13 mouse cellular contexts compared by ENCODE assay signal in genomic region chr17:6748779-6749464, GRCm38 (mm10). TPM values are rescaled to one million over a fixed set of nuclear protein-coding genes. Genes with fewer than 3 reads are reported as not detected.
DNase-seq lines count a peak whose midpoint lies in the region; ATAC-seq lines count a peak whose summit lies in the region.
"Had no signal": no experiment of that assay in that cellular context is flagged by ENCODE, and none has a peak within 500 bp of the region (broad histone marks: within the 10 kb centered on the region; RNA-seq: fewer than 3 reads in every experiment).

No protein-coding gene starts in this region.

- no peaks in the 10 kb centered on the region for H3K27me3 ChIP-seq in forebrain, embryonic 14.5 days (replicated peaks; ENCODE audit: control insufficient read depth, insufficient read depth, low read length)

- H3K27ac ChIP-seq in forebrain, embryonic 14.5 days (ENCODE audit: low read depth, low read length) = no peak overlapping the region

- WGBS in forebrain, embryonic 14.5 days = 90% methylated on average over 17 of the region's 17 CpGs

- peak; percentile 24 for ATAC-seq in common myeloid progenitor, adult 5-6 weeks (replicated peaks; ENCODE audit: low read depth, poor library complexity, severe bottlenecking)
- no peak for ATAC-seq in forebrain, embryonic 14.5 days
- ATAC-seq in megakaryocyte-erythroid progenitor cell, adult 5-6 weeks (replicated peaks; ENCODE audit: low FRiP score, low TSS enrichment, poor library complexity, severe bottlenecking) = no peak
- ATAC-seq: intestine, embryonic 16.5 days; liver, postnatal 0 days had no signal

- H3K4me3 ChIP-seq in forebrain, embryonic 14.5 days (ENCODE audit: low read depth, low read length) = no peak overlapping the region

- H3K9me3 ChIP-seq in forebrain, embryonic 14.5 days (replicated peaks; ENCODE audit: control insufficient read depth, low read length) = no peaks in the 10 kb centered on the region

- H3K4me1 ChIP-seq in forebrain, embryonic 14.5 days (ENCODE audit: control insufficient read depth, insufficient read depth, low read length) = peaks cover 18% of the 10 kb centered on the region

- DNase-seq in adrenal gland, adult (ENCODE audit: inconsistent age in 2 of 2, low spot score in 1 of 2) = peak; percentile 79 to 89
- no peak for DNase-seq in adrenal gland, postnatal 4 days (ENCODE audit: low spot score in 2 of 2)
- peak; percentile 62 for DNase-seq in 416B (ENCODE audit: low read depth)
- peak; percentile 59 for DNase-seq in heart, postnatal 4 days
- DNase-seq in forebrain, embryonic 14.5 days (ENCODE audit: low spot score) = no peak
- no peak for DNase-seq in cerebellum, postnatal 25 days
- DNase-seq: cerebellum, adult 11-12 months; gastrocnemius, postnatal 36 days; liver, postnatal 0 days; thymus, postnatal 4 days had no signal

- H3K4me2 ChIP-seq in forebrain, embryonic 14.5 days (ENCODE audit: low read length) = no peak overlapping the region

- peaks cover 39% of the 10 kb centered on the region for H3K36me3 ChIP-seq in forebrain, embryonic 14.5 days (ENCODE audit: control insufficient read depth, insufficient read depth, low read length)

- H3K9ac ChIP-seq in forebrain, embryonic 14.5 days (ENCODE audit: low read length) = no peak overlapping the region
- H3K9ac ChIP-seq: liver, postnatal 0 days had no signal

RNA-seq across cellular contexts. Expression of gene Ezr, which starts 33.7 kb away (rescaled TPM):
- 10 to 100 TPM; 23.7 to 60.5 TPM for total RNA-seq in adrenal gland, postnatal 4 days (2021)
- 175 and 186 TPM in 2 replicates for total RNA-seq in common myeloid progenitor, adult 5-6 weeks (2017)
- 100 to 1,000 TPM; 103 to 104 TPM for total RNA-seq in heart, postnatal 4 days (2021)
- 94.0 and 101 TPM in 2 replicates for polyA plus RNA-seq in forebrain, embryonic 14.5 days (2014; fragmentation: Nextera tagmentation; extraction: Ambion mirVana)
- total RNA-seq in megakaryocyte-erythroid progenitor cell, adult 5-6 weeks (2014; fragmentation: Nextera tagmentation) = 82.2 and 85.0 TPM in 2 replicates
- 161 and 203 TPM in 2 replicates for total RNA-seq in megakaryocyte-erythroid progenitor cell, adult 5-6 weeks (2017)

Comparison
In these comparisons a context has a peak if more than half of its experiments do, and no peak if none do; other contexts are left out.
1. DNase-seq: peak in adrenal gland, adult (2 of 2), 416B (single experiment) and heart, postnatal 4 days (single experiment); none in adrenal gland, postnatal 4 days (0 of 2), forebrain, embryonic 14.5 days (single experiment) and cerebellum, postnatal 25 days (0 of 2).